Mouse (Mus musculus) embryonic fibroblast, embryonic 13.5 days (primary cell): ENCODE results near the gene Dgki. TPM values are rescaled to one million over a fixed set of nuclear protein-coding genes. Genes with fewer than 3 reads are reported as not detected.

ENCODE experiments used
- H3K27ac ChIP-seq: 2 replicates; pipeline ENCODE4 v1.5.1; 2012; ENCODE audit warnings: low read length, control low read depth, inconsistent platforms; ENCODE audit not compliant: insufficient read depth
- H3K4me1 ChIP-seq: 2 replicates; pipeline ENCODE4 v1.6.1; 2011; ENCODE audit warnings: low read length; ENCODE audit not compliant: control insufficient read depth, insufficient read depth
- H3K4me3 ChIP-seq: 2 replicates; pipeline ENCODE4 v1.5.1; 2011; ENCODE audit warnings: mild to moderate bottlenecking, control low read depth, low read length; ENCODE audit not compliant: insufficient read depth
- CTCF ChIP-seq: IDR thresholded peaks from 2 replicates; pipeline ENCODE4 v1.5.1; 2011; ENCODE audit warnings: mild to moderate bottlenecking, control low read depth, low read length, moderate library complexity, borderline replicate concordance; ENCODE audit not compliant: insufficient read depth
- POLR2A ChIP-seq: IDR thresholded peaks from 2 replicates; pipeline ENCODE4 v1.6.1; 2011; ENCODE audit warnings: low read depth, mild to moderate bottlenecking, control low read depth, low read length, moderate library complexity
- polyA plus RNA-seq: library from polyadenylated mRNA; stranded (reverse); fragments of >200 nt; gene quantifications from 2 replicates; pipeline ENCODE4 v1.2.4, GENCODE M21; 2011; ENCODE audit warnings: low read depth; ENCODE audit not compliant: missing spikeins, insufficient read length

Dgki gene
- polyA plus RNA-seq, 1 experiment = 0.33 TPM

GRCm38 (mm10) chr6:36815992-36816391 lies 484.0 kb downstream of the Dgki start:
- Histone ChIP-seq H3K4me1 (peaks cover 11% of the 10 kb centered on the region), H3K27ac (peak overlapping the region; percentile 98; the same call in 1 of the 2 replicates), H3K4me3 (no peak overlapping the region)
- TF ChIP-seq CTCF (no peak), POLR2A (no peak)

- TF ChIP-seq CTCF (no peak), POLR2A (no peak)
- no peak overlapping the region for H3K4me3 ChIP-seq
- peaks cover 8% of the 10 kb centered on the region for H3K4me1 ChIP-seq
- peak overlapping the region; percentile 84 for H3K27ac ChIP-seq
Measured at GRCm38 (mm10) chr6:36812666-36813515, 487.1 kb downstream of the Dgki start.

GRCm38 (mm10) chr6:36810448-36810847 lies 489.5 kb downstream of the Dgki start:
- Histone ChIP-seq H3K4me1 (peaks cover 6% of the 10 kb centered on the region), H3K27ac (peak overlapping the region; percentile 65), H3K4me3 (no peak overlapping the region)
- TF ChIP-seq POLR2A (no peak; the same call in 1 of the 2 replicates), CTCF (no peak)

- Histone ChIP-seq H3K4me1 (peaks cover 6% of the 10 kb centered on the region), H3K4me3 (peak within 1 kb of the TSS; percentile 50), H3K27ac (peak within 1 kb of the TSS; percentile 74)
- TF ChIP-seq CTCF (no peak), POLR2A (peak; percentile 67)
Measured at GRCm38 (mm10) chr6:36809747-36810285, 490.2 kb downstream of the Dgki start, which contains the start of gene Ptn. Gene Ptn, minus strand, starts transcription at chr6:36810220.

- peak overlapping the region; percentile 50 for H3K4me3 ChIP-seq
- peaks cover 6% of the 10 kb centered on the region for H3K4me1 ChIP-seq
- peak overlapping the region; percentile 74 for H3K27ac ChIP-seq
- TF ChIP-seq CTCF (no peak), POLR2A (peak; percentile 42; the same call in 1 of the 2 replicates)
Measured at GRCm38 (mm10) chr6:36809311-36809726, 490.7 kb downstream of the Dgki start.

GRCm38 (mm10) chr6:36808306-36809058 lies 491.5 kb downstream of the Dgki start:
- Histone ChIP-seq H3K27ac (peak overlapping the region; percentile 74), H3K4me3 (peak overlapping the region; percentile 50), H3K4me1 (peaks cover 4% of the 10 kb centered on the region; the same call in 1 of the 2 replicates)
- no peak for TF ChIP-seq CTCF
- peak; percentile 4; the same call in 1 of the 2 replicates for TF ChIP-seq POLR2A

GRCm38 (mm10) chr6:36806906-36807305 lies 493.1 kb downstream of the Dgki start:
- Histone ChIP-seq H3K4me3 (no peak overlapping the region), H3K4me1 (peaks cover 4% of the 10 kb centered on the region; the same call in 1 of the 2 replicates), H3K27ac (peak overlapping the region; percentile 43)
- TF ChIP-seq CTCF (no peak), POLR2A (peak; percentile 46; the same call in 1 of the 2 replicates)

- Histone ChIP-seq H3K4me3 (no peak overlapping the region), H3K27ac (peak overlapping the region; percentile 47), H3K4me1 (no peaks in the 10 kb centered on the region)
- TF ChIP-seq POLR2A = no peak
- no peak for TF ChIP-seq CTCF
Measured at GRCm38 (mm10) chr6:36800309-36800946, 499.6 kb downstream of the Dgki start.

- Histone ChIP-seq H3K4me1 (no peaks in the 10 kb centered on the region), H3K4me3 (no peak overlapping the region), H3K27ac (no peak overlapping the region)
- TF ChIP-seq CTCF = no peak
- TF ChIP-seq POLR2A = no peak
Measured at GRCm38 (mm10) chr6:36797066-36797655, 502.8 kb downstream of the Dgki start.

Other genes starting within 250 kb of the Dgki start
- gene Creb3l2, start 142.0 kb upstream of the Dgki start, polyA plus RNA-seq = 55.0 and 62.8 TPM in 2 replicates
- gene Akr1d1, start 230.0 kb upstream of the Dgki start, polyA plus RNA-seq = not detected in 2 replicates